Mouse (Mus musculus) regulatory T cell (primary cell): ENCODE data around the gene Zfp692.

Experiments
- in situ Hi-C: fragments of 300-600 bp; cut with MboI, MseI; formaldehyde crosslinking; loops from one replicate; pipeline ENCODE4 v1.15.1; 2025; ENCODE audit warnings: high pct_unique_total_duplicates

Gene Zfp692

GRCm38 (mm10) chr11:58306860-58307308 lies at the start of gene Zfp692:
Gene Zfp692, plus strand, starts transcription at chr11:58307069.
- in situ Hi-C loops, result loop anchor here (5.0 kb wide), 1 partner anchor 135 kb away; the partner anchor contains the start of gene Mrpl22

GRCm38 (mm10) chr11:58257816-58258215 lies 49.1 kb upstream of the Zfp692 start:
- in situ Hi-C loops, result loop anchor here (10.0 kb wide), 1 partner anchor 387 kb away; the partner anchor contains the start of gene Trim58

GRCm38 (mm10) chr11:58260156-58260555 lies 46.7 kb upstream of the Zfp692 start:
- in situ Hi-C loops, result no loop called here

GRCm38 (mm10) chr11:58261826-58262225 lies 45.0 kb upstream of the Zfp692 start:
- in situ Hi-C loops, result no loop called here

- in situ Hi-C loops, result no loop called here
Observed at GRCm38 (mm10) chr11:58262336-58262735, 44.5 kb upstream of the Zfp692 start.

GRCm38 (mm10) chr11:58263516-58263915 lies 43.4 kb upstream of the Zfp692 start:
- in situ Hi-C loops, result no loop called here

- in situ Hi-C loops, result no loop called here
Observed at GRCm38 (mm10) chr11:58264546-58264945, 42.3 kb upstream of the Zfp692 start.

- in situ Hi-C loops, result no loop called here
Observed at GRCm38 (mm10) chr11:58268285-58268684, 38.6 kb upstream of the Zfp692 start.

GRCm38 (mm10) chr11:58274572-58274971 lies 32.3 kb upstream of the Zfp692 start, which contains the start of gene 4930438A08Rik:
Gene 4930438A08Rik, plus strand, starts transcription at chr11:58274799.
- in situ Hi-C loops, result no loop called here

- in situ Hi-C loops, result no loop called here
Observed at GRCm38 (mm10) chr11:58275756-58276155, 31.1 kb upstream of the Zfp692 start.

- in situ Hi-C loops, result no loop called here
Observed at GRCm38 (mm10) chr11:58281970-58282496, 24.8 kb upstream of the Zfp692 start.

- in situ Hi-C loops, result no loop called here
Observed at GRCm38 (mm10) chr11:58282518-58282917, 24.4 kb upstream of the Zfp692 start.

GRCm38 (mm10) chr11:58289992-58290682 lies 16.7 kb upstream of the Zfp692 start:
- in situ Hi-C loops, result loop anchor here (5.0 kb wide), 1 partner anchor 53 kb away; no protein-coding TSS in a partner anchor

- in situ Hi-C loops, result loop anchor here (5.0 kb wide), 1 partner anchor 54 kb away; no protein-coding TSS in a partner anchor
Observed at GRCm38 (mm10) chr11:58290812-58291211, 16.1 kb upstream of the Zfp692 start.

- in situ Hi-C loops, result loop anchor here (5.0 kb wide), 1 partner anchor 55 kb away; no protein-coding TSS in a partner anchor
Observed at GRCm38 (mm10) chr11:58292791-58293190, 14.1 kb upstream of the Zfp692 start.

GRCm38 (mm10) chr11:58297396-58297795 lies 9.5 kb upstream of the Zfp692 start:
- in situ Hi-C loops, result no loop called here

- in situ Hi-C loops, result no loop called here
Observed at GRCm38 (mm10) chr11:58301057-58301456, 5.8 kb upstream of the Zfp692 start.

GRCm38 (mm10) chr11:58301837-58302754 lies 4.8 kb upstream of the Zfp692 start:
- in situ Hi-C loops, result no loop called here

- in situ Hi-C loops, result no loop called here
Observed at GRCm38 (mm10) chr11:58302774-58303445, 4.0 kb upstream of the Zfp692 start.

- in situ Hi-C loops, result no loop called here
Observed at GRCm38 (mm10) chr11:58303594-58303993, 3.3 kb upstream of the Zfp692 start.

GRCm38 (mm10) chr11:58305299-58305698 lies 1.6 kb upstream of the Zfp692 start:
- in situ Hi-C loops, result loop anchor here (5.0 kb wide), 1 partner anchor 133 kb away; the partner anchor contains the start of gene Mrpl22
